Comparison of ENCODE assay signal across 24 mouse cellular contexts in the genomic region with DNA sequence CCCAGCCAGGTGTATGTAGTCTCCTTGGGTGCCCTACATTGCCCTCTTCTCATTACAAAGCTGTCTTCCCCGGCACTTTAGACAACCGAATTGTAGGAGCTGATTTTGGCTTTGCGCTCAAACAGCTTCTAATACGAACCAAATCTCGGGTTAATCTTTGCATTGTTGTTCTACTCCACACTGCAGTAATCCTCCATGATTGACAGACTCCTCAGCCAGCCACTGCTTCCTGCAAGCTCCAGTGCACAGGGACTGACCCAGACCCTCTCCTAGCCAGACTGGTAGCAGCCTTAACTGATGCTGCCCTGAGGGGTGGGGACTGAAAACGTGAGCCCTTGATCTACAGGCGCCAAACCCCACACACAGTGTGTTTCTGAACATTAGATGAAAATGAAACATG.
DNase-seq lines count a peak whose midpoint lies in the region; ATAC-seq lines count a peak whose summit lies in the region.
"Had no signal": no experiment of that assay in that cellular context is flagged by ENCODE, and none has a peak within 500 bp of the region (broad histone marks: within the 10 kb centered on the region; RNA-seq: fewer than 3 reads in every experiment).

No protein-coding gene starts in this region.

- peak; percentile 19 for DNase-seq in embryonic facial prominence, embryonic 14.5 days (ENCODE audit: low spot score)
- no peak for DNase-seq in embryonic facial prominence, embryonic 10.5 days (ENCODE audit: low spot score)
- DNase-seq in midbrain, embryonic 10.5 days (ENCODE audit: low spot score), result peak; percentile 74
- no peak for DNase-seq in left cerebral cortex, postnatal 10 days (ENCODE audit: extremely low spot score in 1 of 2, low spot score in 2 of 2)
- DNase-seq in lung, postnatal 14 days, result no peak
- no peak for DNase-seq in frontal cortex, postnatal 14 days (ENCODE audit: low spot score in 2 of 2)
- DNase-seq: adrenal gland, adult 8-10 months; cerebellum, postnatal 10 days; gastrocnemius, postnatal 10 days; heart, adult 18-20 months; heart, postnatal 14 days; lung, adult 18-20 months; lung, postnatal 10 days; right cerebral cortex, postnatal 4 days; thymus, postnatal 25 days had no signal

- H3K4me1 ChIP-seq in embryonic facial prominence, embryonic 14.5 days (ENCODE audit: control insufficient read depth, insufficient read depth, low read length), result 0 out of 2 replicates have a peak, but pooled peaks cover 4% of the 10 kb centered on the region
- H3K4me1 ChIP-seq in embryonic facial prominence, embryonic 10.5 days, result peaks cover 16% of the 10 kb centered on the region
- H3K4me1 ChIP-seq in midbrain, embryonic 10.5 days, result peaks cover 41% of the 10 kb centered on the region
- H3K4me1 ChIP-seq in midbrain, embryonic 15.5 days, result peaks cover 20% of the 10 kb centered on the region
- H3K4me1 ChIP-seq in midbrain, embryonic 16.5 days (ENCODE audit: control insufficient read depth, insufficient read depth, low read length), result peaks cover 18% of the 10 kb centered on the region; the same call in 1 of the 2 replicates
- H3K4me1 ChIP-seq: liver, embryonic 12.5 days; stomach, embryonic 15.5 days had no signal

- H3K27ac ChIP-seq in embryonic facial prominence, embryonic 14.5 days (replicated peaks; ENCODE audit: low read depth, low read length), result no peak overlapping the region
- no peak overlapping the region for H3K27ac ChIP-seq in embryonic facial prominence, embryonic 10.5 days (replicated peaks)
- peak overlapping the region; percentile 63 for H3K27ac ChIP-seq in midbrain, embryonic 10.5 days (replicated peaks)
- no peak overlapping the region for H3K27ac ChIP-seq in midbrain, embryonic 15.5 days
- H3K27ac ChIP-seq in midbrain, embryonic 16.5 days (ENCODE audit: low read length), result no peak overlapping the region; the same call in 1 of the 2 replicates
- H3K27ac ChIP-seq: heart, embryonic 13.5 days; kidney, embryonic 15.5 days; limb, embryonic 13.5 days; liver, embryonic 12.5 days; stomach, embryonic 15.5 days had no signal

- H3K9ac ChIP-seq in embryonic facial prominence, embryonic 14.5 days (ENCODE audit: low read depth, low read length), result no peak overlapping the region
- no peak overlapping the region for H3K9ac ChIP-seq in midbrain, embryonic 15.5 days
- no peak overlapping the region for H3K9ac ChIP-seq in midbrain, embryonic 16.5 days (ENCODE audit: low read depth, low read length)
- H3K9ac ChIP-seq: heart, embryonic 13.5 days; kidney, embryonic 15.5 days; limb, embryonic 13.5 days; liver, embryonic 12.5 days; stomach, embryonic 15.5 days had no signal

- WGBS in embryonic facial prominence, embryonic 14.5 days, result 62% methylated on average over 7 of the region's 7 CpGs
- WGBS in embryonic facial prominence, embryonic 10.5 days, result 49% methylated on average over 7 of the region's 7 CpGs
- 14% methylated on average over 7 of the region's 7 CpGs for WGBS in midbrain, embryonic 10.5 days
- WGBS in midbrain, embryonic 15.5 days, result 19% methylated on average over 7 of the region's 7 CpGs
- 13% methylated on average over 7 of the region's 7 CpGs for WGBS in midbrain, embryonic 16.5 days

- no peaks in the 10 kb centered on the region for H3K27me3 ChIP-seq in embryonic facial prominence, embryonic 14.5 days (replicated peaks; ENCODE audit: control insufficient read depth, insufficient read depth, low read length)
- no peaks in the 10 kb centered on the region for H3K27me3 ChIP-seq in embryonic facial prominence, embryonic 10.5 days (replicated peaks; ENCODE audit: low read depth, poor library complexity, severe bottlenecking)
- peaks cover 40% of the 10 kb centered on the region for H3K27me3 ChIP-seq in midbrain, embryonic 10.5 days (ENCODE audit: low read depth, poor library complexity, severe bottlenecking)
- no peaks in the 10 kb centered on the region for H3K27me3 ChIP-seq in midbrain, embryonic 15.5 days (replicated peaks)
- no peaks in the 10 kb centered on the region for H3K27me3 ChIP-seq in midbrain, embryonic 16.5 days (ENCODE audit: control insufficient read depth, insufficient read depth, low read depth, low read length)
- H3K27me3 ChIP-seq: heart, embryonic 13.5 days; kidney, embryonic 15.5 days; limb, embryonic 13.5 days; liver, embryonic 12.5 days; stomach, embryonic 15.5 days had no signal

- no peak overlapping the region for H3K4me2 ChIP-seq in embryonic facial prominence, embryonic 14.5 days (ENCODE audit: low read depth, low read length)
- no peak overlapping the region for H3K4me2 ChIP-seq in midbrain, embryonic 15.5 days
- H3K4me2 ChIP-seq in midbrain, embryonic 16.5 days (ENCODE audit: low read length), result no peak overlapping the region
- H3K4me2 ChIP-seq: heart, embryonic 13.5 days; kidney, embryonic 15.5 days; limb, embryonic 13.5 days; liver, embryonic 12.5 days; stomach, embryonic 15.5 days had no signal

- no peak for ATAC-seq in embryonic facial prominence, embryonic 14.5 days (ENCODE audit: low read depth)
- ATAC-seq in midbrain, embryonic 15.5 days (replicated peaks), result no peak
- ATAC-seq in midbrain, embryonic 16.5 days, result peak; percentile 51; the same call in 1 of the 2 replicates
- ATAC-seq: activated CD4-positive, CD25-positive, alpha-beta regulatory T cell, adult 4 months; intestine, postnatal 0 days; liver, embryonic 12.5 days had no signal

- no peaks in the 10 kb centered on the region for H3K9me3 ChIP-seq in embryonic facial prominence, embryonic 14.5 days (ENCODE audit: control insufficient read depth, low read length)
- H3K9me3 ChIP-seq in embryonic facial prominence, embryonic 10.5 days, result no peaks in the 10 kb centered on the region
- no peaks in the 10 kb centered on the region for H3K9me3 ChIP-seq in midbrain, embryonic 10.5 days (replicated peaks)
- H3K9me3 ChIP-seq in midbrain, embryonic 15.5 days, result no peaks in the 10 kb centered on the region
- H3K9me3 ChIP-seq in midbrain, embryonic 16.5 days (replicated peaks; ENCODE audit: control insufficient read depth, low read length, poor library complexity, severe bottlenecking), result no peaks in the 10 kb centered on the region
- H3K9me3 ChIP-seq: heart, embryonic 13.5 days; kidney, embryonic 15.5 days; limb, embryonic 13.5 days; liver, embryonic 12.5 days; stomach, embryonic 15.5 days had no signal

- H3K36me3 ChIP-seq in embryonic facial prominence, embryonic 14.5 days (ENCODE audit: control insufficient read depth, insufficient read depth, low read length), result no peaks in the 10 kb centered on the region
- peaks cover 15% of the 10 kb centered on the region for H3K36me3 ChIP-seq in embryonic facial prominence, embryonic 10.5 days (replicated peaks)
- H3K36me3 ChIP-seq in midbrain, embryonic 10.5 days, result peaks cover 13% of the 10 kb centered on the region
- H3K36me3 ChIP-seq in midbrain, embryonic 15.5 days (replicated peaks), result no peaks in the 10 kb centered on the region
- no peaks in the 10 kb centered on the region for H3K36me3 ChIP-seq in midbrain, embryonic 16.5 days (ENCODE audit: control insufficient read depth, insufficient read depth, low read length)
- H3K36me3 ChIP-seq: heart, embryonic 13.5 days; kidney, embryonic 15.5 days; limb, embryonic 13.5 days; liver, embryonic 12.5 days; stomach, embryonic 15.5 days had no signal

- intact Hi-C loops in left cerebral cortex, postnatal 10 days (cut with DNase I), result no loop called here

- no peak overlapping the region for H3K4me3 ChIP-seq in embryonic facial prominence, embryonic 14.5 days (ENCODE audit: low read depth, low read length)
- no peak overlapping the region for H3K4me3 ChIP-seq in embryonic facial prominence, embryonic 10.5 days
- no peak overlapping the region for H3K4me3 ChIP-seq in midbrain, embryonic 10.5 days
- H3K4me3 ChIP-seq in midbrain, embryonic 15.5 days, result no peak overlapping the region
- H3K4me3 ChIP-seq in midbrain, embryonic 16.5 days (ENCODE audit: low read depth, low read length), result no peak overlapping the region
- H3K4me3 ChIP-seq: heart, embryonic 13.5 days; kidney, embryonic 15.5 days; limb, embryonic 13.5 days; liver, embryonic 12.5 days; stomach, embryonic 15.5 days had no signal

Comparison
In these comparisons a context has a peak if more than half of its experiments do, and no peak if none do; other contexts are left out.
1. DNase-seq: peak in embryonic facial prominence, embryonic 14.5 days (single experiment) and midbrain, embryonic 10.5 days (single experiment); none in embryonic facial prominence, embryonic 10.5 days (single experiment), left cerebral cortex, postnatal 10 days (0 of 2), lung, postnatal 14 days (single experiment) and frontal cortex, postnatal 14 days (0 of 2).